Mouse (Mus musculus) thymus, postnatal 10 days (tissue): ENCODE results near the gene Zfp580.

Experiments
- DNase-seq, 2 experiments: peaks; one replicate each; pipeline ENCODE4 v3.0.0; 2021; ENCODE audit warnings: low spot score in 2 of 2

The Zfp580 gene

DNA sequence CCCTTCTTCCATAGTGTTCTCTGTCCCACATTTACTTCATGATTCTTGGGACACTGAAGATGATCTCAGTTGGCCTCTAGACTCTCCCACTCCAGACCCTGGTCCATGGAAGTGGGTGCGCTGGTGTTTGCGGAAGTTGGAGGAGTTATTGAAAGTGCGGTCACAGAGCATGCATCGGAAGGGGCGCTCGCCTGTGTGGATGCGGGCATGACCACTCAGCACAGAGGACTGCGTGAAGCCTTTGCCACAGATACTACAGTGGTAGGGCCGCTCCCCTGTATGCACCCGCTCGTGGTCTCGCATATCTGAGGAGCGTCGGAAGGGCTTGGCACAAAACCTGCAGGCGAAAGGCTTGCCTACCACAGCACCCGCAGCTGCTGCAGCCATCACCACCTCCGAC is 15.7 kb upstream of the Zfp580 start:
- no peak for DNase-seq

DNA sequence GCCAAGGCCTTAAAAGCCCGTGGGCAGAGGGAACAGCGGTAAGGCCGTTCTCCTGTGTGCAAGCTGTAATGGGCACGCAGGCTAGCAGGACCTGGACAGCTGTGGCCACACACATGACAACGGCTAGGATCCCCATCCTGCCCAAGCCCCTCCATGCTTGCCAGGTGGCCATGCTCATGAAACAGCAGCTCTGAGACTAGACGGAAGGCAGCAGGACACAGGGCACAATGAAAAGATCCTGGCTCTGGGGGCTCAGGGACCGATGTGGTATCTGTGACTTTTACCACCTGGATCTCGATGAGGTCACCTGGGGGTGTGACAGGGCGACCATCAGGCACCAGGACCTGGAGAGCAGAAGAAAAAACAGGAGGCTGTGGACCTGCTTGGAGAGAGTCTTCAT is 15.2 kb upstream of the Zfp580 start:
- no peak for DNase-seq

- no peak for DNase-seq
Measured at GRCm38 (mm10) chr7:5037026-5037425, 14.3 kb upstream of the Zfp580 start.

DNA sequence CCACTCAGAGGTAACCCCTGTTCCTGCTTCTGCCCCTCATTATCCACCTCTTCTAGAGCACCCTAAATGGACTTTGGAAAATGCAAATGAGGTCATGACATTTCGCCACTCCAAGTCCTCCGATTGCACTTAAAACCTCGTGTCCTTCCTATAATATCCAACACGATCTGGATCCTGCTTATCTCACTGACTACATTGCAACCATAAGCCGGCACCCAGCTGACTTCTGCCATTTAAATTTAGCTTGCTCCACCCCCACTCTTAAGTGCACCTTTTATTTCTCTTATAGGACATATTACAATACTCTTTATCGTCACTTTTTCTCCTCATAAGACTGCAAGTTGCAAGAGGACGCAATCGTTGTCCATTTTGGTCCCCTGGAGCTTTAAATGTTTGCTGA is 13.9 kb upstream of the Zfp580 start:
- DNase-seq = no peak

DNA sequence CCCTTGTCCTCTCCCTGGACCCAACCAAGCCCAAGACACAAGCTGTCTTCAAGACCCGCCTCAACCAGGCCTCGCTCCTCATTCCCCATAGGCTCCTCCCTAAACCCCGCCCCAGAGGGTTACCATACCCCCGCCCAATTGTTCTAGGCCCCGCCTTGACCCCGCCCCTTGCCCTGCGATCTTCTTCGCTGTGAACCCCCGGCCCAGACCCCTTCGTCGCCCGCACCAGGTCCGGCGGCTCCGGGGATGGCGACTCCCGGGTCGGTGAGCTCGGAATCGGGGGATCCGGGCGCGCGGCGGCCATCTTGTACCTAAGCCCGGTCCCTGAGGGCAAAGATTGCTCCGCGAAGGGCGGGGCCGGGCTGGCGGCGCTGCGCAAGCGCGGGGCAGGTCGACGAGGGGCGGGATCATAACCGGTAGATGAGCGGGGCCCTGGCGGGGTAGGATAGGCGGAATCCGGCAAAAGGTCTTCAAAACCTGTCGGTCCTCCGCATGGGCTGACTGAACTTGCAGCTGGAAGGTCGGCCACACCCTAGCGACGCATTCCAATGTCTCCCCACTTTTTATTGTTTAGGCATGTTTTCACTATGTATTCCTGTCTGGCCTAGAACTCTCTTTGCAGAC is 13.1 kb upstream of the Zfp580 start, which contains the start of gene Zfp784:
Gene Zfp784, minus strand, starts transcription at position 338 of the 624 bp plus-strand sequence.
- DNase-seq = peak; percentile 91 to 92

- DNase-seq = no peak
Measured at GRCm38 (mm10) chr7:5038940-5039339, 12.4 kb upstream of the Zfp580 start.

GRCm38 (mm10) chr7:5044981-5045380 is 6.4 kb upstream of the Zfp580 start:
- no peak for DNase-seq

GRCm38 (mm10) chr7:5046112-5046511 is 5.2 kb upstream of the Zfp580 start:
- DNase-seq = no peak

DNA sequence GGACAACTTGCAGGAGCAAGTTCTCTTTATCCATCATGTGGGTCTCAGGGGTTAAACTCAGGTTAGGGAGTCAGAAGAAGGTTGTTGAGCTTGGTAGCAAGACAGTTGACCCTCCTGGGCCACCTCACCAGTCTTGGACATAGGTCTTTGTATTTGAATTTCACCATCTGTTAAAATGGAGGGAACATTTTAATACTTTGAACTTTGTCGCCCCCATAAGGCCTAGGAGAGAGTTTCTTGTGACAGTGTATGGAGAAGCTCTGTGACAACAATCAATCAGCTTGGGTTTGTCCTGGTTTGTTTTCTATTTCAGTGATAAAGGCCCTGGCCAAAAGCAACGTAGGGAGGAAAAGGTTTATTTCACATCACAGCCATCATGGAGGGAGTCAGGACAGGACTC is 4.0 kb upstream of the Zfp580 start:
- DNase-seq = no peak

GRCm38 (mm10) chr7:5052438-5052837 is 1.1 kb downstream of the Zfp580 start:
- DNase-seq = no peak

DNA sequence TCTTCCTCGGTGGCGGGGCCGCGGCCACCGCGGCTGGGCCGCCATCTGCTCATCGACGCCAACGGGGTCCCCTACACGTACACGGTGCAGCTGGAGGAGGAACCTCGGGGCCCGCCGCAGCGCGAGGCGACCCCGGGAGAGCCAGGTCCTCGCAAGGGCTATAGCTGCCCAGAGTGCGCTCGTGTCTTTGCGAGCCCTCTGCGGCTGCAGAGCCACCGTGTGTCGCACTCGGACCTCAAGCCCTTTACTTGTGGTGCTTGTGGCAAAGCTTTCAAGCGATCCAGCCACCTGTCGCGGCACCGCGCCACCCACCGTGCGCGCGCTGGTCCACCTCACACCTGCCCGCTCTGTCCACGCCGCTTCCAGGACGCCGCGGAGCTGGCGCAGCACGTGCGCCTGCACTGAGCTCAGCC is 1.6 kb downstream of the Zfp580 start:
- DNase-seq = no peak

DNA sequence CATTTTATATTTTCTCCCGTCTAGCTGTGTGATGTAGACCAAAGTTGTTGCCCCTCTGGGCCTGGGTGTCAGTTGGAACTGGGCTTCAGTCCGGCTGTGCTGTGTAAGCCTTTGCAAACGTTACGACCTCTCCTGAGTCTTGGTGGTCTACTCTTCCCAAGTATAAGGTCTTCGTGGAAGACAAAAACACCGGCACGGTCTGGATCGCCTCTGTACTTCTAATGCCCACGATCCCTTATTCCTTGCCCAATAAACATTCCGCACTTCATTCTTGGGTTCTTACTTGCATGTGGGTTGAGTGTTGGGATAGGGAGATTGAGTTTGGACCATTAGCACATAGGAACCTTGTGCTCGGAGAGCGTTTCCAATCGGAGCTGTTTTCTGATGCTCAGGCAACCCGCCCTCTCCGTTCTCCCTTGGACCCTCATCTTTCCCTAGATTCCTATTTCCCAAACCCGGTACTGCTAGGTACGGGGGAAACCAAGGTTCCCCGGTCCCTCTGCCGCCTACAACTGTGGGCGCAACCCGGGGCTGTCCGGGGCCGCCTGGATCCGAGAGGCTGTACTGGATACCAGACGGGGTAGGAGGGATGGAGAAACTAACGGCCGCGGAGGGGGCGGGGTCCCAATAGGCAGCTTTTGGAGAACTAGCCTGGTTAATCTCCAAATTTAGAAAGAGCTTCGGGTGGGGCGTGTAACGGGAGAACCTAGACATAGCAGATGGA is 2.3 kb downstream of the Zfp580 start:
- no peak for DNase-seq

DNA sequence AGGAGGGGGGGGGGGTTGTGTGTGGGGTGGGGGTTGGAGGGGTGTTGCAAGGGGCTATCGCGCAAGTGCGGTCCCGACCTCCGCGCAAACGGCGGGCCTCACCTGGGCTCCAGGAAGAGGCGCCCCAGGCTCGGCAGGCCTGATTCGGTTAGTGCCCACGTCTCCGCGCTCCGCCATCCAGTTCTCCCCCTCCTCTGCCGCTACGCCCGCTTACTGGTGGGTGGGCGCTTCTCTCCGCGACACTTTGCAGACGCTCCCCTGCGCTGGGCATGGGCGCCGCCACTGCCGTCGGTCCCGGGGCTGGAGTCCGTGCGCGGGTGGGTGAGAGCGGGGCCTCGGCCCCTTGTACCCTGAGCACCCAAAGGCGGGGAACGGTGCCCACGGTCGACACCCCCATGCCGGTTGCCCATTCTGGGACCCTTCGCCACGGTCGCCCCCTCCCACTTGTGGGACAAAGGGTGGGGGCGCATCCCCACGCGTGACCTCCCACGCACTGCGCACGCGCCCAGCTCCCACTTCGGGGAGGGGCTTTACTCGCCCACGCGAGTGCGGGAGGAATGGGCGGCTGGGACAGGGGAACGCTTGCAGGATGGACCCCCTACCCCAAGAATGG is 5.4 kb downstream of the Zfp580 start:
- no peak for DNase-seq

GRCm38 (mm10) chr7:5057381-5057780 is 6.0 kb downstream of the Zfp580 start:
- DNase-seq = no peak

GRCm38 (mm10) chr7:5057804-5058203 is 6.5 kb downstream of the Zfp580 start:
- peak in 1 of 2 experiments; percentile 37 for DNase-seq

DNA sequence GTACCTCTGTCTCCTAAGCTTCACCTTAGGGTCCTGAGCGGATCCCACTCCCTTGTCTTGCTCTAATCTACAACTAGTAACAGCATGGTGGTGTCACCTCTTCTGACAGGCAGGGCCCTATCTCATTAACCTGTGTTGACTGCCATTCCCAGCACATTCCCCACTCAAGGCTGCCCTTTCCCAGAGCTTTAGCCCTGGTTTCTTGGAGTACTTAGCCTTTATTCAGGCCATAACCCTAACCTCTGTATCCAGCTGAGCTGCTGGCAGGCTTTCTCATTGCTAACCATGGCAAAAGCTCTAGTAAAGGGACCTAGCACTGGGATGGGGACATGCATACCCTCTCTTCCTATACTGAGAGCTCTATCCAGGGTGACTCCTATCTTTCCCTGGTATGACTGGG is 7.3 kb downstream of the Zfp580 start:
- DNase-seq = no peak

GRCm38 (mm10) chr7:5059421-5059820 is 8.1 kb downstream of the Zfp580 start:
- no peak for DNase-seq

DNA sequence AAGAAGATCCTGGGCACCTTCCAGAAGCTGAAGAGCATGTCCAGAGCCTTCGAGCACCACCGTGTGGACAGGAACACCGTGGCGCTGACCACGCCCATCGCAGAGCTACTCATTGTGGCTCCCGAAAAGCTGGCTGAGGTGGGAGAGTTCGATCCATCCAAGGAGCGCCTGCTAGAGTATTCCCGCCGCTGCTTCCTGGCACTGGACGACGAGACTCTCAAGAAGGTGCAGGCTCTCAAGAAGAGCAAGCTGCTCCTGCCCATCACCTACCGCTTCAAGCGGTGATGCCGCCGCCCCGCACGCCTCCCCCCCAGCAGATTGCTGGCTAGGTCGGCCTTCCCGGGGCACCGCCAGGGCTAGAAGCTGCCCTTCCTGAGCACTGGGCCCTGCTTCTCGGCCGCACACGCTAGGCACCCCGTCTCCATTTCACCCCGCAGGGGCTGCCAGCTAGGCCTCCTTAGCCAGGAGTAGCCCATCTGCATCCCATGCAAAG is 8.9 kb downstream of the Zfp580 start:
- peak; percentile 51 to 64 for DNase-seq

DNA sequence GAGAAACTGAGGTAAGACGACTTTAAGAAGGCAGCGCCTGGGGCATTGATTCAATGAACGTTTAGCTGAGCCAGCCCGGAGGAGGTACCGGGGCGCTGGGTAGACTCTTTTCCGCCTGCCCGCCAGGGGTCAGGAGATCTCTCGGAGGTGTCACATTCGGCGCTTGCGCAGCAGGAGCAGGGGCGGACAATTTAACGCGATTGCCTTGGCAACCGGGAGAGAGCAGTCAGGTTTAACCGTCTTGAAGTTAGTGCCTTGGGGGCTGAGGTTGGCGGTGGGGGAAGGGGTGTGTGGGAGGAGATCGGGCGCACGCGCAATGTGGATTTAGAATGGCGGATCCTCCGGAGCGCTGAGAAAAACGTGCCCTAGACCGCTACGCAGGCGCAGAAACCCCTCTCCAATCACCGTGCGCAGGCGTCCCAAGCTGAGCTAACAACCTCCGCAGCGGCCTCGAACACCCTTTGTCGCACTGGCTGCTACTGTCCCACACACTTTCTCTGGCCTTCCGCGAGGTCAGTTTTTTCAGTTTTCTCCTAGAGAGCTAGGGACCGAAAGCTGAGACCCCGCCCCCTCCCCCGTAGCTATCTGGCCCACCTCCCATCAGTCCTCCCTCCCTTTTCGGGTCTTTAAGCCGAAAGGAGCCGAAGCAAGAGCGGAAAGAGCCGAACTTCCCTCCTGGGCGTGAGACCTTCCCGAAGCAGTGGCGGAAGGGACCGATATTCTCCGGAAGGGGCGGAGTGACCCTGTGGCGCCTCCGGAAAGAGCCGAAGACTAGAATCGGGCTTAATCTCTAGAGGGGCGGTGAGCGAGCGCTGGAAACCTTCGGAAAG is 9.8 kb downstream of the Zfp580 start:
- peak; percentile 97 to 99 for DNase-seq

DNA sequence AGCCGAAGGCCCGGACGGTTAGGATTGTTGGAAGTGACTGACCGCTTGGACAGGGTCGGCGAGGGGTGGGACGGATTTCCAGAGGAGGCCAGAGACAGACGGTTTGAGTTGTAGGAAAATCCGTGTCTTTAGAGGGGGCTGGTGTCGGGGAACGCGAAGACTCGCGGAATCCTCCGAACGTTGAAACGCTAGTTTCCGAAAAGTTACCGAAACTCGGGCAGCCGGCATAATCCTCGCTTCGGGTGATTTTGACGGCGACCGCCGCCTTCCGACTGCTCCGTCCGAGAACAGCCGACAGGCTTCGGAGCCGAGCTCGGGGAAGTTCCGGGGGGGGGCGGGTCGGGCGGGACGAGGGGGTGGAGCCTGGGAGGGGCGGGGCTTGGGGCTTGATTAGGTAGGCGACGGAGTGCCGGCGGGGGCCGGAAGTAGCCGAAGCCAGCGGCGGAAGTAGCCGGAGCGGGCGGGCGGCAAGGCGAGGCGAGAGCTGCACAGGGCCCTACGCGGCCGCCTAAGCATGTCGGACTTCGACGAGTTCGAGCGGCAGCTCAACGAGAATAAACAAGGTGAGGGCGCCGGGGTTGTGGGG is 10.5 kb downstream of the Zfp580 start, which contains the start of gene U2af2:
Gene U2af2, plus strand, starts transcription at position 370 of the 586 bp plus-strand sequence.
- peak; percentile 92 to 95 for DNase-seq

- peak; percentile 68 to 69 for DNase-seq
Measured at GRCm38 (mm10) chr7:5062360-5063001, 11.1 kb downstream of the Zfp580 start.
